Mouse (Mus musculus) NIH3T3 (cell line): ENCODE measurements around the gene Etv6.
"Not testable (repeated sequence)": the region's sequence is repeated elsewhere in the genome, so short reads cannot be mapped to it uniquely, and the experiment has no call there.

ENCODE experiments used
- DNase-seq: peaks from one replicate; pipeline ENCODE4 v3.0.0-alpha.2; 2012; ENCODE audit warnings: low read depth

Etv6 gene

GRCm38 (mm10) chr6:134035490-134036405, at the start of gene Etv6:
Etv6 (plus strand) TSS chr6:134035700.
- peak; percentile 90 for DNase-seq

- no peak for DNase-seq
These were observed 49.3 kb upstream of the Etv6 start for GRCm38 (mm10) chr6:133986161-133986560.

GRCm38 (mm10) chr6:133987068-133987591, 48.4 kb upstream of the Etv6 start:
- no peak for DNase-seq

DNA sequence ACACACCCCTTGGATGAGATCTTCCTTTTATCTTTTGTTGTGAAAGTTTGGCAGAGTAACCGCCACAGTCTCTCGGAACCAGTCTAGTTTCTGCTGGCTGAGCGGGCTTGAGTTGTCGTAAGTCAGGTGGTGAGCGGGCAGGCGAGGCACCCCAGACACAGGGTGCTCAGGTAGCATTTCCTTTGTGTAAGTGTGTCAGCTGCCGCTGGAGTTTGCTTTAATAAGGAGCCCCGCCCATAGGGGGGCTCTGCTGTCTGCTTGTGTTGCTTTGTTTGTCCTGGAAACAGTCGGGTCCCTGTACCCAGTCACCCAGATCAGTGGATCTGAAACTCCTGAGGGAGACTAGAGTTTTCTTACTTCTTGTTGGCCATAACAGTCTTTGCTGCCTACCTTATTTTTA, 47.5 kb upstream of the Etv6 start:
- DNase-seq, result no peak

DNA sequence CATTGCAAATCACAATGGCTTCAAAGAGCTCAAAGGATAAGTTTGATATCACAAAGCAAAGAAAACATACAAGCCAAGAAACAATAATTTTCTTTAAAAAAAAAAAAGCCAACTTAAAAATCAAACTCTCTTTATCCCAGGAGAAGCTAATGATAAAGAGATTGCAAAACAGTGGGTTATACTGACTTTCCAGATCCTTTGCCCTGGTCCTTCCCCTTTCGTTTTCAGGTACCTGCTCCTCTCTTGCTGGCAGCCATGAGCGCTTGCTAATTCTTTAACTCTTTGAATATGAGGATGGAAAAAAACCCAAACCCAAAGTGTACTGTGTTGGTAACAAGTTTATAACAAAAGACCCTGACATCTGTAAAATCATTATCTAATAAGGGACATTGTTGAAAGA, 38.0 kb upstream of the Etv6 start:
- DNase-seq, result no peak

GRCm38 (mm10) chr6:133997935-133998334, 37.6 kb upstream of the Etv6 start:
- DNase-seq, result no peak

DNA sequence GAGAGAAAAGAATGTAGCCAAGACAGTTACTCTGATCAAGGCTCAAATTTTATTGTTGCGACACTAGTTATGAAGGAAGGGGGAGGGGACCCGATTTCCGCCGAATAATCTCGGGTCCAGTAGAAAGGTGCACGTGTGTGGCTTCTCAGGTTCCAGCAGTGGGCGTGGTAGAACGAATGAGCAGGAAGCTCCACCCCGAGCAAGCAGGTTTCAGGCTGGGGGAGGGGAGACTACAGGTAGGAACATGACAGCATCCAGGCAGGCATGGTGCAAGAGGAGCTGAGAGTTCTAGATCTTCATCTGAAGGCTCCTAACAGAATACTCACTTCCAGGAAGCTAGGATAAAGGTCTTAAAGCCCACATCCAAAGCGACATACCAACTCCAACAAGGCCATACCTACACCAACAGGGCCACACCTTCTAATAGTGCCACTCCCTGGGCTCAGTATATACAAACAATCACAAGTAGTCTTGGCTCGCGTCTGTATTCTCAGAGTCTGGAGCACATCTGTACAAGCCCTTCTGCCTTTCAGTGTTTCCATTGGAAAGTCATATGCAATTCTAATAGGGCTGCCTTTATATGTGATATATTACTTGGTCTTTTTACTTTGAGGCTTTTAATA, 20.9 kb upstream of the Etv6 start:
- DNase-seq, result not testable (repeated sequence)

GRCm38 (mm10) chr6:134018807-134019206, 16.7 kb upstream of the Etv6 start:
- no peak for DNase-seq

DNA sequence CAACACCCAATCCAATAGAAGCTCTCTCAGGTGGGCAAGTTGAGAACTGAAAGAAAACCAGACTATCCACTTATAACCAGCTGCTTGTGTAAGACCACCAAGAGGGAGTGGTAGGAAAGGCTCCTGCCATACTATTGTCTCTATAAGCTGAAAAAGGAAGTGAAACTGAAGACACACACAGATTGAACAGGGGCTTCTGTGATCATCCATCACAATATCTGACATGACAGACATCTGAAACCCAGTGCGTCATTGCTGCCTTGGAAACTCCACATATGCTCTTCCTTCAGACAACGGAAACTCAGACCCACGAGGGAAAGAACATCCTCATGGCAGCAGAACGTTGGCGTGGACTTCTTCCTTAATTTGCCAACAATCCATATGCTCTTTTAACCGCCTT, 14.7 kb upstream of the Etv6 start:
- no peak for DNase-seq

GRCm38 (mm10) chr6:134026264-134026663, 9.2 kb upstream of the Etv6 start:
- DNase-seq, result no peak

DNA sequence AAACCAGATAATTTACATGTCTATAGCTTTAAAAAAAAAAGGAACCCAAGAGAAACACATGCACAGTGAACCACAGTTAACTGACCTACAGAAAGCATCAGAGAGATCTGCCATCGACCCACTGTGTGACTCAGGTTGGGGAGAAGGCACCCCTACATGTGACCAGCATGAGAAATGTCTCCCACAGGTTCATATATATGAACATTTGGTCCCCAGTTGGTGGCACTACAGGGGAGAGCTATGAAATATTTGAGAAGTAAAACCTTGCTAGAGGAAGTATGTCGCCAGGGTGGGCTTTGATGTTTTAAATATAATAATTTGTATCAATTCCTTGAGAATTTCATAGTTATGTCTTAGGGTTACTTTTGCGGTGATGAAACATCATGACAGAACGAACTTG, 8.5 kb upstream of the Etv6 start:
- DNase-seq, result no peak

- no peak for DNase-seq
These were observed 3.0 kb upstream of the Etv6 start for GRCm38 (mm10) chr6:134032451-134032850.

DNA sequence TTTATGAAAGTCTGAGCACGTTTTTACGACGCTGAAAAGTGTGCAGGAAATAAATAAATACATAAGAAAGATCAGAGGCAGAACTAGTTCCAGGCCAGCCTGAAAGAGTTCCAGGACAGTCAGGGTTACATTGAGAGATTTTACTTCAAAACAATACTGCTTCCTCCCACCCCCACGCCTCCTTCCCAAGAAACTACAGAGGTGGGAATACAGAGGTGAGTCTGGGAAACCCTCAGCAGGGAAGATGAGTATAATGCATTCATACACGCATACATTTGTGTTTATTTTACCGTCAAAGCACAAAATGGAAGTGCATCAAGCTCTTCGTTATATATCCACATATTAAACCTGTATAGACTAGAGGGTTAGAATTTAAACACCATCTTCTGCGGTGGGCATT, 1.1 kb upstream of the Etv6 start:
- peak; percentile 42 for DNase-seq

GRCm38 (mm10) chr6:134034904-134035489, 503 bp upstream of the Etv6 start:
- DNase-seq, result peak; percentile 82

DNA sequence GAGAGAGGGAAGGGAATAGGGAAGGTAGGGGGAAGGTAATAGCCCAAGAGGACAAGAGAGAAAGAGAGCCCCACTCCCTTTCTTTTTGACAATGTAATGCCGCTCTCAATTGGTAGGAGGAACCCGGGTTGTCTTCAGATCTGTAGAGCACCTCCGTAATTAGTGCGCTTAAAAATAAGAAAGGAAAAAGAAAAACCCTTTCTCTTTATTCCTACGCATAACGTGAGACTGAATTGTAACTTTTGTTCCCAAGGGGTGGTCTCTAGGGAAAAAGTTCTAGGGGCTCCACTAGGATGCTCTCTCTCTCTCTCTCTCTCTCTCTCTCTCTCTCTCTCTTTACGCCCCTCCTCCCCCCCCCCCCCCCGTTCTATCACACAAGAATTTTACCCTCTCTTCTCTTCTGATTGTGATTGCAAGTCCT, 1.0 kb downstream of the Etv6 start:
- DNase-seq, result peak; percentile 38

DNA sequence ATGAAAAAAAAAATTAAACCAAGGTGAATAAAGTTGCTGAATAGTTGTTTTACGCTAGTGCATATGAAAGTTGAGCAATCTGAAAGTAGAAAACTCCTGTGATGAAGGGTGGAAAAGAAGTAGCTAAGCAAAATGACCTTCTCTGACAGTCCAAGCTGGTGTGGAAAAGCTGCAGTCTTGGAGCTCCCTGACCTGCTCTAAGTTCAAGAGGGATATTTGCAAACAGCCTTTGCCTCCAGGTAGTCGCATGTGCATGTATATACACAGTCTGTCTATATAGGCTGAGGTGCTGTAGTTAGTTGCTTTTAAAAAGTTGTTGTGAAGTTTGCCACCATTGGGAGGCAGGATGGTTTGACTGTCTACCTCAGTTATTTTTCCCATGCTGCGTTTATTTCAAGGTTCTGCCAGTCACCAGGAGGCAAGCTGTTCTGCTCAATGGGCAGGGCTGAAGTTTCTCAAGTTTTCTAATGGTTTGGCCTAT, 1.5 kb downstream of the Etv6 start:
- peak; percentile 71 for DNase-seq

- DNase-seq, result no peak
These were observed 2.5 kb downstream of the Etv6 start for GRCm38 (mm10) chr6:134037960-134038359.

DNA sequence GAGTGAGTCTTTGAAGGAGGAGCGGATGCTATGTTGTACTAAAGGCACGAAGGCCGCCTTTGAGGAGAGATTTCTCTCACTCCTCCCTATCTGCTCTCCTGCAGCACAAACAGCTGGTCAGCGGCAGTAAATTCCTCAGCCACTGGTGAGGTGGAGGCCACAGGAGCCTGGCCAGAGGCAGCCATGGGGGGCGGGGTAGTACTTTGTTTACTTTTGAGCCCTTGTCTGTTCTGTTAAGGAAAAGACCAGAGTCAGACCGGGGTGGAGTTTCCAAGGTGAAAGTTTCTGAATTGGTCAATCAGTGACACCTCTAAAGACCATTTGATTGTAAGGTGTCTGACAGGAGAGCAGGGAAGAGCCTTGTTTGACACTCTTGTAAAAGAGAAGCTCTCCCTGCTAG, 3.4 kb downstream of the Etv6 start:
- peak; percentile 52 for DNase-seq

DNA sequence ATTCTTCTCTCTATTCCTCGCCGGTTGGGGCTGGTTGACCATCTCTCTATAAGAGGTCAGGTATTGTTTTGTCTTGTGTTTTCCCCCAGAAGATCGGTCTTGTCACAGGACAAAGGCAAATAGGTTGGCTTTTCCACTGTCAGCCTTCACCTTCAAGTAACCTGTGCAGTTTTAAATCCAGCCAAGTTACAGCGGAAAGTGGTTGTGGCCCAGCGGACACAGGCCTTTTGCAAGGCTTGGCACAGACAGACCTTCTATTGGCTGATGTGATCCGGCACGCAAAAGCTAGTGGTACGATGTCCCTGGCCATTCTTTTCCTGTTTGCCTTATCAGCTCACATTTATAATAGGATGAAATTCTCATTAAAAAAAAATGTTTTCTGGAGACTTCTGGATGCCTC, 3.9 kb downstream of the Etv6 start:
- no peak for DNase-seq

DNA sequence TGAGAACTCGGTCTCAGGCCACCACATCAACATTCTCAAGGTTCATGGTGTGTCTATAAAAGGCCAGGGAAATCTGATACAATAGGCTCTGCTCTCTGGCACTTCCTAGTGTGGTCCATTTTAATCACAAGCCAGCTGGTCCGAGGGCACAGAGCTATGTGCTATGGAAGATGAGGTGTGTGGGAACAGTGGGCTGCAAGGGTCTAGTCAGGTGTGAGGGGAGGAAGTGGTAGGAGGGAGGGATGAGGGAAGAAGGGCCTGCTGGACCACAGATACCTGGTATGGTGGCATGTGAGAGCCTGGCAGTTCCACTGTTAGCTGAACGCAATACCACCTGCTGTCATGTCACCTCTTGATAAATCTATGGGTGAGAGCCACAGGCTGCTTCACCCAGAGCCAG, 4.8 kb downstream of the Etv6 start:
- no peak for DNase-seq

- no peak for DNase-seq
These were observed 5.8 kb downstream of the Etv6 start for GRCm38 (mm10) chr6:134041286-134041685.

- DNase-seq, result no peak
These were observed 6.4 kb downstream of the Etv6 start for GRCm38 (mm10) chr6:134041916-134042315.

- DNase-seq, result no peak
These were observed 8.0 kb downstream of the Etv6 start for GRCm38 (mm10) chr6:134043545-134043944.
